Mouse (Mus musculus) bone marrow macrophage, adult 2 months (primary cell): ENCODE measurements around the gene Aarsd1. TPM values are rescaled to one million over a fixed set of nuclear protein-coding genes. Genes with fewer than 3 reads are reported as not detected.
A peak's percentile ranks its signal among the peaks of the same experiment; 100 is the strongest.
"Not testable (repeated sequence)": the region's sequence is repeated elsewhere in the genome, so short reads cannot be mapped to it uniquely, and the experiment has no call there.

ENCODE experiments used
- H3K27ac ChIP-seq: 2 replicates; pipeline ENCODE4 v1.5.1; 2012; ENCODE audit warnings: low read depth, low read length; ENCODE audit not compliant: insufficient read depth
- H3K4me1 ChIP-seq: 2 replicates; pipeline ENCODE4 v1.6.1; 2012; ENCODE audit warnings: low read length; ENCODE audit not compliant: control insufficient read depth, insufficient read depth
- H3K4me3 ChIP-seq: 2 replicates; pipeline ENCODE4 v1.5.1; 2012; ENCODE audit warnings: mild to moderate bottlenecking, low read length, moderate library complexity; ENCODE audit not compliant: insufficient read depth
- CTCF ChIP-seq: IDR thresholded peaks from 2 replicates; pipeline ENCODE4 v1.5.1; 2012; ENCODE audit warnings: low read depth, mild to moderate bottlenecking, low read length, moderate library complexity
- POLR2A ChIP-seq: IDR thresholded peaks from 2 replicates; pipeline ENCODE4 v1.6.1; 2012; ENCODE audit warnings: mild to moderate bottlenecking, low read depth, low read length, borderline replicate concordance
- polyA plus RNA-seq: library from polyadenylated mRNA; stranded (reverse); fragments of >200 nt; gene quantifications from 2 replicates; pipeline ENCODE4 v1.2.4, GENCODE M21; 2012; ENCODE audit not compliant: missing spikeins, insufficient read depth, insufficient read length

Aarsd1 gene
- 15.4 and 17.8 TPM in 2 replicates for polyA plus RNA-seq

DNA sequence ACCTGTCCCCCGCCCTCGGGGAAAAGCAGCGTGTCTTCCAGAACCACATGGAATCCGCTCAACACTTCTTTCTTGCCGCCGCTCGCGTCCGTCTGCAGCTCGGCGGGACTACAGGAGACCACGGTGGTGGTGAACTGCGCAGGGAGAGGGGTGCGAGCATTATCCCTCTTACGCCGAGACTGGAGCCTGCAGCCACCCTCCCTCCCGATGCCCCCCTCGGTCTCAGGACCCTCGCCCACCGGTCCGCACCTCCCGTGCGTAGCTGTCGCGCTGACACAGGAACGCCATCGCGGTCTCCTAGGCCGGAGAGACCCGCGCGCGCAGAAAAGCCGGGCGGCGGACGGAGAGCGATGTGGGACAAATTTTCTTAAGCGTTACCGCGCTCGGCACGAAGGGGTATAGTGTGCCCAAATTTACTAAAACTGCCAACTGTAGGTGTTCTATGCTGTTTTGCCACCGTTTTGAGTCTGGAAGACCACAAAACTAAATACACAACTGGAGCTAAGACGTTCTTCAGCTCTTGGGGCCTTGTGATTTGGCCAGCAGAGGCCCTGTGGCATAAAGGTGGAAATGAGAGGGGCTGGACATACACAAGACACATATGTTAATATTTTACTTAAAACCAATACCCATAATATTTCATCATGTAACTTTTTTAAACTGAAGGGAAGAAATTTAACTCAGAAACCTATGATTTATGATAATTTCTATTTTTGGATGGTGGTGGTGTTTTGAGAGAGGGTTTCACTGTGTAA, at the start of gene Aarsd1:
TSS of gene Aarsd1 (minus strand) at position 515 of the 755 bp plus-strand sequence.
- no peak for TF ChIP-seq POLR2A
- no peak for TF ChIP-seq CTCF
- Histone ChIP-seq H3K4me3 (peak within 1 kb of the TSS; percentile 69), H3K4me1 (peaks cover 5% of the 10 kb centered on the region), H3K27ac (0 out of 2 replicates have a peak within 1 kb of the TSS, but pooled peaks have one; percentile 27)

DNA sequence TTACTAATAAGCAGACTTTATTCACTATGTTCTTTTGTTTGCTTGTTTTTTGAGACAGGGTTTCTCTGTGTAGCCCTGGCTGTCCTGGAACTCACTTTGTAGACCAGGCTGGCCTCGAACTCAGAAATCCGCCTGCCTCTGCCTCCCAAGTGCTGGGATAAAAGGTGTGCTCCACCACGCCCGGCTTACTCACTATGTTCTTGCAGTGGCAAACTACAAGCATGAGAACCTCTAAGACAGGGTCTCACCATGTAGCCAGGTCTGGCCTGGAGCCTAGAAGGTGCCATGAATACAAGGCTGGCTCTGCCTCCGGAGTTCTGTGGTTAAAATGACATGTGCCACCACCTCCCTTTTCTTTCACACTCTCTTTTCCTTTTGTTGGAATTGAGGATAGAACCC, 49.1 kb upstream of the Aarsd1 start:
- H3K27ac ChIP-seq: not testable (repeated sequence)
- Histone ChIP-seq H3K4me1 (peaks cover 26% of the 10 kb centered on the region), H3K4me3 (peak overlapping the region; percentile 88; the same call in 1 of the 2 replicates)

GRCm38 (mm10) chr11:101465869-101466551, 48.6 kb upstream of the Aarsd1 start, which contains the start of gene Vat1:
Gene Vat1 (minus strand): TSS chr11:101466230.
- Histone ChIP-seq H3K27ac (peak within 1 kb of the TSS; percentile 87), H3K4me1 (peaks cover 26% of the 10 kb centered on the region), H3K4me3 (peak within 1 kb of the TSS; percentile 88)
- TF ChIP-seq CTCF (no peak), POLR2A (no peak)

GRCm38 (mm10) chr11:101465101-101465868, 47.9 kb upstream of the Aarsd1 start:
- TF ChIP-seq CTCF: no peak
- no peak for TF ChIP-seq POLR2A
- peak overlapping the region; percentile 88 for H3K4me3 ChIP-seq
- peak overlapping the region; percentile 87 for H3K27ac ChIP-seq
- H3K4me1 ChIP-seq: peaks cover 26% of the 10 kb centered on the region

- H3K4me3 ChIP-seq: peak within 1 kb of the TSS; percentile 88
- TF ChIP-seq POLR2A (no peak), CTCF (no peak)
- H3K27ac ChIP-seq: peak within 1 kb of the TSS; percentile 87
- peaks cover 26% of the 10 kb centered on the region for H3K4me1 ChIP-seq
Observed at GRCm38 (mm10) chr11:101464211-101465100, 47.0 kb upstream of the Aarsd1 start, which contains the start of gene Rnd2. Gene Rnd2 (plus strand): TSS chr11:101464999.

- no peak overlapping the region for H3K4me3 ChIP-seq
Observed at GRCm38 (mm10) chr11:101462583-101463440, 45.4 kb upstream of the Aarsd1 start.

DNA sequence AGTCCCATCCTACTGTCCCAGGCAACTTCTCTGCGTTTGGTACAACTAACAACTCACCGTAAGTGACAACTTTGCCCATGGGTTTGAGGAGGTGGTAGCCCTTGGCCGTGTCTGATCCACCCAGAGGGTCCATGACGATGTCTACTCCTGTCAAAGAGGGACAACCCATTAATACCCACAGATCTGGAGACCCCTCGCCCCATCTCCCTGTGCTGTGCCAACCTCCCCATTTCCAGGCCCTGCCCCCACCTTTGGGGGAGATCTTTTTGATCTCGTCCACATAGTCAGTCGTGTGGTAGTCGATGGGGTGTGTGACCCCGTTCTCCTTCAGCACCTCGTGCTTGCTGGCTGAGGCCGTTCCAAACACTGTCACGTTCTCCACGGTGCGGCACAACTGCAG, 44.7 kb upstream of the Aarsd1 start:
- TF ChIP-seq POLR2A: no peak
- TF ChIP-seq CTCF: no peak
- no peak overlapping the region for H3K4me3 ChIP-seq
- H3K27ac ChIP-seq: no peak overlapping the region

More at GRCm38 (mm10) chr11:101462583-101463440, 45.4 kb upstream of the Aarsd1 start:
- no peak overlapping the region for H3K27ac ChIP-seq
- TF ChIP-seq POLR2A (no peak), CTCF (no peak)
- H3K4me1 ChIP-seq: peaks cover 26% of the 10 kb centered on the region

GRCm38 (mm10) chr11:101460321-101460720, 42.9 kb upstream of the Aarsd1 start:
- H3K27ac ChIP-seq: no peak overlapping the region
- no peak overlapping the region for H3K4me3 ChIP-seq
- TF ChIP-seq CTCF (no peak), POLR2A (no peak)
- H3K4me1 ChIP-seq: peaks cover 20% of the 10 kb centered on the region

More for the DNA sequence above, 44.7 kb upstream of the Aarsd1 start:
- H3K4me1 ChIP-seq: peaks cover 24% of the 10 kb centered on the region
